10 mouse cellular contexts compared by ENCODE assay signal in the genomic region with DNA sequence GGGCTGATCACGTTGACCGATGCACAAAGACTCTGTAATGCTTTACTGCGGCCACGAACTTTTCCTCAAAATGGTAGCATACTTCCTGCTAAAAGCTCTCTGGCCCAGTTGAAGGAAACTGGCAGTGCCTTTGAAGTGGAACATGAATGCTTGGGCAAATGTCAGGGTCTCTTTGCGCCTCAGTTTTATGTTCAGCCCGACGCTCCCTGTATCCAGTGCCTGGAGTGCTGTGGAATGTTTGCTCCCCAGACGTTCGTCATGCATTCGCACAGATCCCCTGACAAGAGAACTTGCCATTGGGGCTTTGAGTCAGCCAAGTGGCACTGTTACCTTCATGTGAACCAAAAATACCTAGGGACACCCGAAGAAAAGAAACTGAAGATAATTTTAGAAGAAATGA. TPM values are rescaled to one million over a fixed set of nuclear protein-coding genes. Genes with fewer than 3 reads are reported as not detected.
DNase-seq lines count a peak whose midpoint lies in the region; ATAC-seq and TF ChIP-seq lines count a peak whose summit lies in the region.
"Had no signal": no experiment of that assay in that cellular context is flagged by ENCODE, and none has a peak within 500 bp of the region (broad histone marks: within the 10 kb centered on the region; RNA-seq: fewer than 3 reads in every experiment).

No protein-coding gene starts in this region.

- no peaks in the 10 kb centered on the region; the same call in 1 of the 2 replicates for H3K36me3 ChIP-seq in kidney, embryonic 14.5 days (ENCODE audit: control insufficient read depth, insufficient read depth, low read length)
- H3K36me3 ChIP-seq in heart, postnatal 0 days (replicated peaks; ENCODE audit: control insufficient read depth, insufficient read depth, low read length), result no peaks in the 10 kb centered on the region
- 0 out of 2 replicates have a peak, but pooled peaks cover 8% of the 10 kb centered on the region for H3K36me3 ChIP-seq in midbrain, embryonic 14.5 days (ENCODE audit: control insufficient read depth, insufficient read depth, low read length)
- H3K36me3 ChIP-seq: stomach, embryonic 15.5 days had no signal

- no peak for TF ChIP-seq CTCF in heart, postnatal 0 days (IDR thresholded peaks at IDR 0.05; ENCODE audit: low read depth)

- H3K9ac ChIP-seq in kidney, embryonic 14.5 days (ENCODE audit: low read depth, low read length), result no peak overlapping the region
- H3K9ac ChIP-seq in heart, postnatal 0 days (replicated peaks; ENCODE audit: low read depth, low read length), result no peak overlapping the region
- H3K9ac ChIP-seq in midbrain, embryonic 14.5 days (replicated peaks; ENCODE audit: low read length), result no peak overlapping the region
- H3K9ac ChIP-seq: stomach, embryonic 15.5 days had no signal

- H3K4me3 ChIP-seq in kidney, embryonic 14.5 days (ENCODE audit: low read length), result 0 out of 2 replicates have a peak overlapping the region, but pooled peaks have one; percentile 4
- H3K4me3 ChIP-seq in heart, postnatal 0 days (ENCODE audit: low read depth, low read length), result no peak overlapping the region
- H3K4me3 ChIP-seq in midbrain, embryonic 14.5 days (replicated peaks; ENCODE audit: low read depth, low read length), result no peak overlapping the region
- H3K4me3 ChIP-seq: stomach, embryonic 15.5 days had no signal

- H3K9me3 ChIP-seq in kidney, embryonic 14.5 days (ENCODE audit: control insufficient read depth, low read length), result no peaks in the 10 kb centered on the region
- no peaks in the 10 kb centered on the region for H3K9me3 ChIP-seq in heart, postnatal 0 days (replicated peaks; ENCODE audit: control insufficient read depth, low read length)
- no peaks in the 10 kb centered on the region for H3K9me3 ChIP-seq in midbrain, embryonic 14.5 days (ENCODE audit: control insufficient read depth, low read length)
- H3K9me3 ChIP-seq: stomach, embryonic 15.5 days had no signal

- no peak overlapping the region for H3K27ac ChIP-seq in kidney, embryonic 14.5 days (ENCODE audit: low read depth, low read length)
- no peak overlapping the region for H3K27ac ChIP-seq in heart, postnatal 0 days (ENCODE audit: low read depth)
- no peak overlapping the region for H3K27ac ChIP-seq in midbrain, embryonic 14.5 days (replicated peaks; ENCODE audit: low read depth, low read length)
- H3K27ac ChIP-seq: stomach, embryonic 15.5 days had no signal

- H3K27me3 ChIP-seq in kidney, embryonic 14.5 days (ENCODE audit: control insufficient read depth, insufficient read depth, low read length), result no peaks in the 10 kb centered on the region
- H3K27me3 ChIP-seq in heart, postnatal 0 days (ENCODE audit: control insufficient read depth, insufficient read depth, low read length), result no peaks in the 10 kb centered on the region
- H3K27me3 ChIP-seq in midbrain, embryonic 14.5 days (ENCODE audit: control insufficient read depth, insufficient read depth, low read length), result no peaks in the 10 kb centered on the region
- H3K27me3 ChIP-seq: stomach, embryonic 15.5 days had no signal

- no peak overlapping the region for H3K4me2 ChIP-seq in kidney, embryonic 14.5 days (replicated peaks; ENCODE audit: low read depth, low read length)
- peak overlapping the region; percentile 13; the same call in 1 of the 2 replicates for H3K4me2 ChIP-seq in heart, postnatal 0 days (ENCODE audit: low read depth, low read length)
- H3K4me2 ChIP-seq in midbrain, embryonic 14.5 days (ENCODE audit: low read length), result peak overlapping the region; percentile 86
- H3K4me2 ChIP-seq: stomach, embryonic 15.5 days had no signal

- WGBS in kidney, embryonic 14.5 days, result 36% methylated on average over 11 of the region's 11 CpGs
- 57% methylated on average over 11 of the region's 11 CpGs for WGBS in heart, postnatal 0 days
- 66% methylated on average over 11 of the region's 11 CpGs for WGBS in midbrain, embryonic 14.5 days

- ATAC-seq in kidney, embryonic 14.5 days (ENCODE audit: low FRiP score, low TSS enrichment), result no peak
- no peak for ATAC-seq in heart, postnatal 0 days (ENCODE audit: insufficient read depth, low read depth)
- no peak for ATAC-seq in midbrain, embryonic 14.5 days (ENCODE audit: low FRiP score, low TSS enrichment)

- no peak for TF ChIP-seq EP300 in heart, postnatal 0 days (IDR thresholded peaks at IDR 0.05; ENCODE audit: low read depth)

- H3K4me1 ChIP-seq in kidney, embryonic 14.5 days (ENCODE audit: control insufficient read depth, insufficient read depth, low read length), result peaks cover 28% of the 10 kb centered on the region
- peaks cover 21% of the 10 kb centered on the region for H3K4me1 ChIP-seq in heart, postnatal 0 days (ENCODE audit: control insufficient read depth, insufficient read depth)
- H3K4me1 ChIP-seq in midbrain, embryonic 14.5 days (ENCODE audit: control insufficient read depth, insufficient read depth, low read length), result peaks cover 40% of the 10 kb centered on the region

- no peak for DNase-seq in kidney, postnatal 4 days
- DNase-seq in adrenal gland, postnatal 14 days, result peak; percentile 57
- DNase-seq in heart, postnatal 0 days (ENCODE audit: low spot score), result no peak
- no peak for DNase-seq in midbrain, embryonic 14.5 days
- no peak for DNase-seq in cerebellum, postnatal 14 days
- DNase-seq in cerebellum, adult 11 months, result no peak
- DNase-seq in frontal cortex, postnatal 14 days (ENCODE audit: low spot score in 2 of 2), result no peak
- DNase-seq: kidney, adult 9 months had no signal

RNA-seq across cellular contexts. Expression of gene Skil, which starts 3.1 kb away (rescaled TPM):
- 20.0 and 26.8 TPM in 2 replicates for polyA plus RNA-seq in kidney, embryonic 14.5 days (2014; fragmentation: Nextera tagmentation; extraction: Ambion mirVana)
- total RNA-seq in adrenal gland, postnatal 14 days (2021), result 48.4 and 54.3 TPM in 2 replicates
- total RNA-seq in heart, postnatal 0 days (2014; rRNA removed; ENCODE audit: low replicate concordance), result 13.1 and 17.9 TPM in 2 replicates
- 10.7 and 10.9 TPM in 2 replicates for polyA plus RNA-seq in heart, postnatal 0 days (2015; fragmentation: Nextera tagmentation; extraction: Ambion mirVana)
- polyA plus RNA-seq in midbrain, embryonic 14.5 days (2014; fragmentation: Nextera tagmentation; extraction: Ambion mirVana), result 35.0 and 42.4 TPM in 2 replicates

RNA-seq across cellular contexts. Expression of gene Cldn11, which starts 51.7 kb away (rescaled TPM):
- polyA plus RNA-seq in kidney, embryonic 14.5 days (2014; fragmentation: Nextera tagmentation; extraction: Ambion mirVana), result 47.5 and 53.0 TPM in 2 replicates
- total RNA-seq in adrenal gland, postnatal 14 days (2021), result 11.9 and 12.2 TPM in 2 replicates
- total RNA-seq in heart, postnatal 0 days (2014; rRNA removed; ENCODE audit: low replicate concordance), result 5.6 and 9.3 TPM in 2 replicates
- 4.8 and 6.0 TPM in 2 replicates for polyA plus RNA-seq in heart, postnatal 0 days (2015; fragmentation: Nextera tagmentation; extraction: Ambion mirVana)
- 0.86 and 37.3 TPM in 2 replicates for polyA plus RNA-seq in midbrain, embryonic 14.5 days (2014; fragmentation: Nextera tagmentation; extraction: Ambion mirVana)
